Mouse (Mus musculus) spleen, adult 12 weeks (tissue): ENCODE data around the gene C2cd5.
"Not testable (repeated sequence)": the region's sequence is repeated elsewhere in the genome, so short reads cannot be mapped to it uniquely, and the experiment has no call there.

ENCODE experiments used
- DNase-seq: peaks from one replicate; pipeline ENCODE4 v3.0.0; 2022; ENCODE audit warnings: low spot score

The C2cd5 gene

DNA sequence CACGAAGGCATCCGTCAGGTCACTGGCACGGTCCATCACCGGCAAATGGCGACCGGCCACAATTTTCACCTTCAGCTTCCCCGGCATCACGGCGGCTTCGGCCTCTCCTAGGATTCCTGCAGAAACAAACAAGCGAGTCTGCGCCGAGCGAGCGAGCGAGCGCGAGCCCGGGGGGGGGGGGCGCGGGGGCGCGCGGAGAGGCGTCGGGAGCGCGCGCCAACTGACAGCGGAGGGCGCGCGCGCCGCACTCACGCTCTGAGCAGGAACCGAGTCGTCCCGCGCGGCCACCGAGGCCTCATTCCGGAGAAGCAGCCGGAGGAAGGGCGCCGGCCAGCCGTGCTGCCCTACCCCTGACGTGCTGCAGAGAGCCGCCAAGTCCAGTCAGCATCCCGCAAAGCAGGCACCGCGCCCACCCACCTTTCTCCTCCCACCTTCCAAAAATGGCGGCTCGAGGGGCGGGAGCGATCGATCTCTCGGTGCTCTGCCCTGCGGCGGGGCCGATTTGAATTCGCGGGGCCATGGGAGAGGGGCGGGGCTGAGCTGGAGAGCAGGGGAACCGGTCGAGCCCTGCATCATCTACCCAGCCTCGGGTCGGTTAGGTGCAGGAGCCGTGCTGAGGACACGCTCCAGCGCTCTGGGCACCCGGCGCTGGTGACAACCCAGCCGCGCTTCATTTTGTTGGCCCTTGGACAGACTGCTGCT lies at the start of gene C2cd5:
C2cd5 (minus strand) TSS at position 461 of the 702 bp plus-strand sequence.
- DNase-seq = peak; percentile 95

DNA sequence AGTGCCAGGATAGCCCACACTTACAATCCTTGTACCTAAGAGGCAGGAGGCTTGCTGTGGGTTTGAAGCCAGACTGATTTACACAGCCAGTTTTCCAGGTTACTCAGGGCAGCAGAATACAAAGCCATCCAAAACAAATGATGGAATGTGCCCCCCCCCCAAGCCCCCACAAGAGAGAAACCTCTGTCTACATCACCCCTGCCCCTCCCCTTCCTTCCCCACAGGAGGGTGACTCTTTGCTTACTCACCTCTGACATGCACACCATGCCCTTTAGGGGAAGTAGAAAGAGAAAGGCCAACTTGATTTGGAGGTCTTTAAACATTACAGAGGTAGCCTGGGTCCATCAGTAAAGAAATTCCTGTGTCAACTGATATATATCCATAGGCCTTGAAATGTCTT lies 48.9 kb upstream of the C2cd5 start:
- DNase-seq = no peak

DNA sequence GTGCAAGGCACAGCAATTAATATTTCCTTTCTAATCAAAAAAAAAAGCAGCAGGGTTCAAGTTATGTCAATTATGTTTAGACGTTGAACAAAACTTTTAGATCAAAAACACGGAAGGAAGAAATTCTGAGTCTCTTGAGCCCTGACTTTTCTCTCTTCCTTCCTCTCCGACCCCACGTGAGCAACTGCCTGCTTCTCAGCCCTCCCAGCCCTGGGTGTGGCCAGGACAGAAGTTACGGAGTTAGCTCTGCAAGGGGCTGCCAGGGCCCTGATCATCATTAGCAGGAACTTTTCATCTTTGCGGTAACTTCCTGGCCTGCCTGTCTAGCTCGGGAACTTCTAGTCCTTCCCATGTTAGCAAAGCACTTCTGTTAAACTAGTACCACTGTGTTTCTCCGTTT lies 46.8 kb upstream of the C2cd5 start:
- peak; percentile 31 for DNase-seq

DNA sequence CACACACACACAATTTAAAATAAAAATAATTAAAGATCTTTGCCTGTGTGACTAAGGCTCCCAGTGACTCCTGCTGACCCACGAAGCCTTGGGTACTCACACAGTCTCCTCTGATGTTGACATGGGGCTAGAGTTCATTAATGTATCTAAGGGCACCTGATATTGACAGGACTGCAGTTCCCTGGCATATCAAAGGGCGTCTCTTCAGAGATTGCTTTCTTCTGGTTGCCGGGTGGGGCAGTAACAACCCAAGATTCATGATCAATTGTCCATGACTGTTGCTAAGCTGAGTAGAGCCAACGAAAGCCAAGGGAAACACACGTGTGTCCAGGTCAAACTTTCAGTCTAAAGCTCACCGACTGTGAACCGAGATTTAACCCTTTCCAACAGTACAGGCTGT lies 45.1 kb upstream of the C2cd5 start:
- DNase-seq = no peak

DNA sequence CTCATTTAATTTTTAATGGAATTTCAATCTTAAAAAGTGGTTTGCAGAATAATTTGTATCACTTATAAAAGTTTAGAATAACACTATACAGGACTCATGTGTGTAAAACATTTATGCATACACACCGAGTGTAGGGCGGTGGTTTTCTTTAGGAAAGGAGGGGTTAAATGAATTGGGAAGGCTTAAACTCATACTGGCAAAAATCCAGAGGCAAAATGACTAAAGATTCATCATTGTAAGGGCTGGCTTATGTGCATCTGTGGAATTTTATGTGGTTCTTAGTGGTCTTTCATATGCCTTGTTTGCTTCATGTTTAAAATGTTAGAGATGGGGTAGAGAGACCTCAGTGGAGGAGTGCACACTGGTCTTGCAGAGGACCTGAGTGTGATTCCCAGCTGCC lies 44.6 kb upstream of the C2cd5 start:
- no peak for DNase-seq

DNA sequence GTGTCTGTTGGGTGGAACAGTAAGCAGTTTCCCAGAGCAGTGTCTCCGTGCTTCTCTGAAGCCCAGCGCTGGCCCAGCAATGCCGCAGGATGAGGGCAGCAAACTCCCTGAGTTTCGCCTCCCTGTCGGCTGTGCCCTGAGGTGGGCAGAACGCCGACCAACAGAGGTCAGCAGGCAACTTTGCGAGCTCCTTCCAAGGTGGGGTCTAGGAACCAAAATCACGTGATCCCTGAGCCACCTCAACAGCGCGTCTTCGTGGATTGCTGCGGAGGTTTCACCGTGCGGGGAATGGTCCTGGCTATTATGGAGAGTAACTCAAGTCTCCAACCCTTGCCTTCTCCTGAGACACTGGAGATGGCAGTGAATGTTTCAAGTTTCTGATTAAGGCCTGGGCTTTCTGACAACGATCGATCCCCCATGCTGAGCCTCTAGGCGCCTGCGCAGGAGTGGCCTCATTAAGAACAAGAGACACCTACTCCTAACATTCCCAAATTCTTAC lies 43.9 kb upstream of the C2cd5 start:
- no peak for DNase-seq

DNA sequence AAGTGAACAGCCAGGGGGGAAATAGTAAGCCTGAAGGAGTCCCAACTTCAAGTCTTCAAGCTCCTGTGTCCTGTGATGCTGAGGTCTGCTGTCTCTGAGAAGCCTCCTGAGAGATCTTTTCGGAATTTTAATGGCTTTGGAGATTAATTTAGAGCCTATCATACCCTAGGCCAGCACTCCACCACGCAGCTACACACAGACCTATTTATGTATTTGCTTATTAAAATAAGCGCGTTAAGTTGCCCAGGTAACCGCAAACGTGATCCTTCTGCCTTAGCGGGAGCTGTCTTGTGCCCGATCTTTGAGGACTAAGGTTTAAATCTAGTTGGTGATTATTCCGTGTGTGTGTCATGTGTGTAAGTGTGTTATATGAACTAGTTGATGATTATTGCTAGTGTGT lies 43.4 kb upstream of the C2cd5 start:
- DNase-seq = no peak

DNA sequence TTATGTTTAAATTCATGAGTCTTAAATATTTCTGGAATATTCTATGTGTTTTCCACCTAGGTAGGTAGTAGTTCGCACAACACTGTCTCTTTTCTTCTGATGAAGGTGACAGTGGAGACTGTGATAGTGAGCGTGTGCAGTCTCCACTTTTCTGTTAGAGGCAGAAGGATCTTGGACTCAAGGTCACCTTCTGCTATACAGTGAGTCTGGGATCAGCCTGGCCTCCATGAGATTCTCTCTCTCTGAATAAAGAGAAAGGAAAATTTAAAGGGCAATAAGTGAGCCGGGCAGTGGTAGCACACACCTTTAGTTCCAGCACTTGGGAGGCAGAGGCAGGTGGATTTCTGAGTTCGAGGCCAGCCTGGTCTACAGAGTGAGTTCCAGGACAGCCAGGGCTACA lies 42.9 kb upstream of the C2cd5 start:
- no peak for DNase-seq

DNA sequence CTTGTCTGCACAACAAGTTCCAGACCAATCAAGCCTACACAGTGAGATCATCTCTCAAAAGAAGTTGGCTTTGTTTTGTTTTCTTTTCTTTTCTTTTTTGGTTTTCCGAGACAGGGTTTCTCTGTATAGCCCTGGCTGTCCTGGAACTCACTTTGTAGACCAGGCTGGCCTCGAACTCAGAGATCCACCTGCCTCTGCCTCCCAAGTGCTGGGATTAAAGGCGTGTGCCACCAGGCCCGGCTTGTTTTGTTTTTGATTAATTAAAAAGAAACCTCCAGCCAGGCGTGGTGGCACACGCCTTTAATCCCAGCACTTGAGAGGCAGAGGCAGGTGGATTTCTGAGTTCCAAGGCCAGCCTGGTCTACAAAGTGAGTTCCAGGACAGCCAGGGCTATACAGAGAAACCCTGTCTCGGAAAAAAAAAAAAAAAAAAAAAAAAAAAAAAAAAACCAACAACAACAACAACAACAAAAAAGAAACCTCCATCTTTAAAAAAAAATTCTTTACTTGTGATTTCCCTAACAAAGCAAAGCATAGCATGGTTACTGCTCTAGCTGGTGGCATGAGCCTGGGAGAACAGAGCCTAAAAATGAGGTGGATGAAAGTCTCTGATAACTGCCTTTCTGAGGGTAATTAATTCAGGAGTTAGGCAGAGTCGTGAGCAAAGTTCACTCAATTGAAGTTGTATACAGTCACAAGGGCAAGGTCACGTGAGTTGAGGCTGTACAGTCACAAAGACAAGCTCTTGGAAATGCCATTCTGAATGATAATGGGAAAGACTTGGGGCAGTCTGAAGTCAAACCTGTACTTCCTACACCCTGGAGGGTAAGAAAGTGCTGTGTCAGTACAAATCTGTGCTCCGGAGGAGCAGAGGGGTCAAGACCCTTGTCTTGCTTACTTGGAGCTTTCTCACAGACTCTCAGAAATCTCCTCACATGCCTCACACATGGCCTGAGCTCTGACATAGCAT lies 42.0 kb upstream of the C2cd5 start:
- DNase-seq = not testable (repeated sequence)

DNA sequence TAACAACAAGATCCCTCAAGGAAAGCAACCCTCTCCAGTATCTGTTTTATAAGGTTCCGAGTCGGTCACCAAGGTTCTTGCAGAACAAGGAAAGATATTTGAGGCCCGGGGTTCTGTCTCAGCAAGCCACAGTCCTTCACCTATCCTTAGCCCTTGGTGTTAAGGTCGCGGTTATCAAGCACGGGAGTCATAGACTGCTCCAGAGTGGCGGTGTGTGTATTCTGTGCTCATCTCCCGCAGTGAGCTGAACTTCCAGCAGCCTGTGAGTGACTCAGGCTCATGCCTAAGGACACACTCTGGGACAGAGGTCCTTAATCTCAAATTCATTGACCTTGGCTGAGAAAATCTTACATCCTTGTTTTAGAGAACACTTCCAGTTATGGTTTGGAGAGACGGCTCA lies 40.9 kb upstream of the C2cd5 start:
- DNase-seq = no peak

DNA sequence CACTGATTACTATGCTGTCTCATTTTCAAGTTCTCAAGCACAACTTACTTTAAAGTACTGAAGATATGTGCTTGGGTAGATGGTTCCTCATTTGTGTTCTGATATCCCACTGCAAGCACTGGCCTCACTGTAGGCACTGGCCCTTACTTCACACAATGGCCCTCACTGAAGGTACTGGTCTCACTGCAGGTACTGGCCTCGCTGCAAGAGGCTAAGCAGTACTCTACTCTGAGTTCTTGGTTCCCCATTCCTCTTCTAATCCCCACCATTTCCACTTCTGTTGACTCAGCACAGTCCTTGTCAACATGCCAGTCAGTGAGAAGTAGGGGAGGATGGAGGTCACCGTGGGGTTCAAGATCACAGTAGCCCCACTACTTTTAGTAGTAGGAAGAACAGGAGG lies 39.5 kb upstream of the C2cd5 start:
- DNase-seq = no peak

DNA sequence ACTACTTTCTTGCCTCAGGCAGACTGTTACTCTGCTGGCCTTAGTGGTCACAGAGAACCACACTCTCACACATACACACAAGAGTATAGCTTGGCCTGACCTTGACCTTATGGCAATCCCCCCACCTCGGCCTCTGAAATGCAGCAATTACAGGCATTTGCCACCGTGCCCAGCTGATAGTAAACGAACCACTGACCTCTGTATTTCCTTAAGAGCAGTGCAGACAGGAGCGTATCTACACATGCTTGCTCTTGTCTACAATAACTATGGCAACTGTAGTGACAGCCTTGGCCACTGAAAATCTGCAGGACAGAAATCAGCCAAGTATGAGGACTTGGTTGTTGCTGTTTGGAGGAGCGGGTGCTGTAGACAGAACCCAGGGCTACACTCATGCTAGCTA lies 37.4 kb upstream of the C2cd5 start:
- no peak for DNase-seq

DNA sequence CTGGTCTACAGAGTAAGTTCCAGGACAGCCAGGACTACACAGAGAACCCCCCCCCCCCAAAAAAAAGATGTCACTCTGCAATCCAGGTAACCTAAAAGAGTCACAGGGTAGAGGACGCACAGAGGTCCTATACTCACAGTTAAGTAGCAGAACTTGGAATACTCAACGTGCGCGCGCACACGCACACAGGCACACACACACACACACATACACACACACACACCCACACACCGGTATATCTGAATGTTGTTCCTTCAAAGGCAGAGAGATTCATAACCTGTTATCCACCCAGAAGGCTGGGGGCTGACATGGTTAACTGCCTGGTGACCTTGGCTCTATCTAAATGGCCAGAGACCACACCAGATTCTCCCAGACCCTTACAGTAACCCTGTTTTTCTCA lies 36.7 kb upstream of the C2cd5 start:
- DNase-seq = no peak

DNA sequence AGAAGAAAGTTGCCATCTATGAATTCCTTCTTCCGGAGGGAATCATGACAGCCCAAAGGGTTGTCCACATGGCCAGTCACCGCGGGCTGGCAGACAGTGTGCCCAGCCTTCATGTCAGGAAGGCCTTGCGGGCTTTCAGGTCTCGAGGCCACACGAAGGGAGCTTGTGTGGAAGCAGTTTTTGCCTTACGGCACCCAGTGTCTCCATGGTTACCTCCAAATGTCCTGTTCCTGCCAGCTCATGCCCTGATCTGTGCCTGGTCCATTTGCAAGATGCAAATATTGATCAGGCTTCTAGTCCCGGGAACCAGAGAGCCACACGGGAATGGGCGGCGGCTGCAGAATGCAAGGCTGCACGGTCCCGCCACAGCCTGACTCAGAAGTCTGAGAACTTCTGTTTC lies 35.2 kb upstream of the C2cd5 start:
- DNase-seq = no peak

DNA sequence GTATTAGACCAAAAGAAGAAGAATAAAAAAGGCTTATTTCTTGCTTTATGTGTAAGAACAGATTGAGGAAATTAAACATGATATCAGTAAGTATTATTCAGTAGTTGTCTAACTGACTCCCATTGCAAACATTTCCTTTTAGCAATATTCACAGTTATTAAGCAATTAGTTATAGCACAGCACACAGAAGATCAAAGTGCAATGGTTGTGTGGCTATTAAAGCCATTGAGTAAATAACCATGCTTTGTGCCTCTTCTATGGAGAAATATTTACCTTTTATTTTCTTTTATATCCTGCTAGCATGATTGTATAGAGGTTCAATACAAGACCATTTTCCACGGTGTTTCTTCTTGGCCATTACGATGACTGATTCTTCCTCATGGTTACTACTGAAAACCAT lies 33.2 kb upstream of the C2cd5 start:
- no peak for DNase-seq

DNA sequence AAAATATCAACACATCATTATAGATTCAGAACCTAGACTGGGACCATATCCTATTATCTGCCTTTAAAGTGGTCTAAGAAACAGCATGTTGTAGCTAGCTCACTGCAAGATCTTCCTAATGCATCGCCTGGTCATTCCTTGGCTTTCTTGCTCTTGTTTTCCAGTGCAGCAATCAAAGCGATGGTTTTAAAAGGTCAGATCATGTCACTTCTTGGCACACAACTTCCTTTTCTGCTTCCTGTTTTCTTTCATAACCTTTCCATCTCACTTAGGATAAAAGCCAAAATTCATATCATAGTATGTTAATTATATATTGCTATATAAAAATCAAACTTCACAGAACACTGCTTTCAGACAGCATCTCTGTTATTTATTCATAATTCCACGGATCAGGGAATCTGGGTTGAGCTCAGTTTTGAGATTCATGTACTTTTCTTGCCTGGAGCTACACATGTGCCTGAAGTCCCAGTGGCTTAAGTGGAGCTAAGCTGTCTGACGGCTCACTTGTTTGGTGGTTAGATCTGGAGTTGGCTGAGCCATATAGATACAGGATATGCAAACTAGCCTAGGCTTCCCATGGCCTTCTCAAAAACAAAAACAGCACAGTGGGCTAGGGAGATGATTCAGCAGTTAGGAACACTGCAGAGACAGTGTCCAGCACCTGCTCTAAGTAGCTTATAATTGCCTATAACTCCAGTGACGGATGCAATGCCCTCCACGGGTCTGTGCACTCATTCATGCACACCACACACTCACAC lies 32.1 kb upstream of the C2cd5 start:
- DNase-seq = no peak

DNA sequence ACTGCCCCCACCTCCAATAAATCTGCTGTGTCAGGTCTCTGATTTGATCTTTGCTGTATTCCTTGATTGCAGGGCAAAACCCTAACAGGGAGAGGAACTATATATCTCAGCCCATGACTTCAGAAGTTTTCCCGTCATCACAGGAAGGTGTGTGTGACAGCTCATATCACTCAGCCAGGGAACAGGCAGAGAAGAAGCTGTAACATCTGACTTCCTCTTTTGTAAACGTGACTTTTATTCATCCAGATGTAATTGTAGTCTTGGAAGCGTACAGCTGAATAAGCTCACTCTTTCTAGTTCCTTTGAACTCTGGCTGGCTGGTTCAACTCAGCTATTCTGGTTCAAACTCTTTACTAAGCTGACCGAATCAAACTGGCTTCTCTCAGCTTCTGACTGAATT lies 30.5 kb upstream of the C2cd5 start:
- DNase-seq = no peak

DNA sequence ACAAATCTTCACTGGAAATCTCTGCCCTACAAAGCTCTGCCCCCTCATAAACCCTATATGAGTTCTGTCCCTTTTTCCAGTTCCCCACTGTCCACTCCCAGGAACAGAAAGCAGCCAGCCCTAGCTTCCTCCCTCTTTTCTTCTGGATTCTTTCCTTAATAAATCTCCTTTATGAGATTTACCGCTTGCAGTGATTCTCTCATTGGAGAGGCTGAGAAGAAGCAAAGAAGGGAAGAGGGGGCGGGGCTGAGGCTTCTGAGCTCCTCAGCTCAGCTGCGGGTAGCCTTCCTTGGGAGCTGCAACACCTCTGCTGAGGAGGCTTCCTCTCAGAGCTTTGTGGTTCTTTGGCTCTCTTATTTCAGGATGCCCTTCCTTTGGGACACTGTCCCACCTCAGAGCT lies 30.0 kb upstream of the C2cd5 start:
- DNase-seq = no peak

DNA sequence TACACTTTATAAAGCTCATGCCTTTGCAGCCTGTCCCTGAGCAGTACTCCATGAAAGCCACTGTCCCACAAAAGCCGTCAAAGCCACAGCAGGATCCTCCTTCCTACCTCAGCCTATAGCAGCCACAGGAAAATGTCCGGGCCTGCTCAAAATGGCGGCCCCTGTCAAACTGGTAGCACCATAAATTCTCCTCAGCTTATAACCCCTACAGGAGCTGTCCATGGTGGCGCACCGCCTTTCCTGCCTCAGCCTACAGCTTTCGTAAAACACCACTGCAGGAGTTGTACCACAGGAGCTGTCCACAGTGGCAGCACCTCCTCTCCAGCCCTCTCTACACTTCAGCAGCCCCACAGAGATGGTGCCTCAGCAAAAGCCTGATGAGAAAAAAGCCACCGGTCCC lies 29.5 kb upstream of the C2cd5 start:
- no peak for DNase-seq

DNA sequence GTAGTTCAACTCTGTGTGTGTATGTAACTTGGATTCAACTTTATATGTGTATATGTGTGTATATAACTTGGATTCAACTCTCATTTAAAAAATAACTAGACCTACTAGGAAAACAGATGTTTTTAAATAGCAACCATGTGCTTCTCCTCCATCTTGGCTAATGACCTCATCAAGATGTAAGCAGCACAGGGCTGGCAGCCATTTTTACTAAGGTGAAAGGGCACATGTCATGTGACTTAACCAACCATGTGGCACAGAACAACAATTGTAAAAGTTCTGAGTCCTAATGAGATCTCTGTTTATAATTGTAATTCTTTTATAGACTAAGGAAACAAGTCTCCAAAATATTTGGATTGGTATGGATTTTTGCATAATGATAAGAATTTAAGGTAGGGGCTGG lies 25.8 kb upstream of the C2cd5 start:
- DNase-seq = no peak

DNA sequence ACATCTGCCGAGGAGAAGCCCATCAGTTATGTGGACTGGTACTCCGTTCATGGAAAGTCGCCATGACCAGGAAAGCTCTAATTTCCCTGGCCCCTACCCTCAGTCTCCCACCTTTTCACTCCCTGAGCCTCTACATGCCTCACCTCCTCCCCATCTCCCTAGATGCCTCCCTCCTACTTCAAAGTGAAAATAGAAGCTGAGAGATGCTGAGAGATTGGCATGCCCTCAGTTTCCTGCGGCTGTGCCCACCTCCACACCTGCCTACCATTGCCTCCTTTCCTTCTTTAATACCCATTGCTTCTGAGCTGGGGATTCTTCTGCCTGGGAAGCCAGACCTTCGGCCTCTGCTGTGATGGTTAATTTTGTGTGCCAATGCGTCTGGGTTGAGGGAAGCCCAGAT lies 19.4 kb upstream of the C2cd5 start:
- no peak for DNase-seq

DNA sequence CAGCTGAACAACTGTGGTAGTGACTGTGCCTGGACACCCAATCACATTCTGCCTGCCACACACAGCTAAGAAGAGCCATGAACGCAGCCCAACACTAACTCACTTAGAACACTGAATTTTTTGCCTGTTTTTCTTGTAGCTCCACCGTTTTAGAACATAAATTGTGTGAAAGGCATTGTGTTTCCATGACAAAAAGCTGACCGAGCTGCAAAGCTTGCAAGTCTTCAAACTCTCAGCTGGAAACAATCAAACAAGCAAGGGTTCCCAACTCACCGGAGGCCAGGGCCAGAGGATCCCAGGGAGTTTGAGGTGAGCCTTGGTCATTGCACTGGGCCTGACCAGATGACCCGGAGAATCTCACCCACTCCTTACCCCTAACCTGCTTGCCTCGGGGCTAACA lies 16.8 kb upstream of the C2cd5 start:
- DNase-seq = no peak

DNA sequence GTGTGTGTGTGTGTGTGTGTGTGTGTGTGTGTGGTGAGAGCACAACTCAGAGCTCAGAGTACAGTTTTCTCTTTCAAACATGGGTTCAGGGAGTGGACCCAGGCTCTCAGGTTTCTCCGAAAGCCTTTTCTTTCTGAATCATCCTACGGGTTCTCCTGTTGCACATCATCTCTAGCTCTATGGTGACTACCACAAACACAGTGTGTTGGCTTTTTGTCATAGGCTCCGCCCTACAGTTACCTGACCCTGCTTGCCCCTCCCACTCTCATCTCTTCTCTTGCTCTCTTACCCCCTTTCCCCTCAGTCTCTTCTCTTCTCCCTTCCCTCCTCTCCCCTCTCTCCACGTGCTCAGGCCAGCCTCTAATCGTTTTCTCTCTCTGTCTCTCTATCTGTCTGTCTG lies 15.6 kb upstream of the C2cd5 start:
- DNase-seq = no peak
